Mouse (Mus musculus) left cerebral cortex, postnatal 14 days (tissue): ENCODE results near the gene Tnfrsf1a. TPM values are rescaled to one million over a fixed set of nuclear protein-coding genes. Genes with fewer than 3 reads are reported as not detected.

Experiments
- DNase-seq, 2 experiments: peaks; one replicate each; pipeline ENCODE4 v3.0.0; 2021 to 2022; ENCODE audit warnings: low spot score in 2 of 2, mixed read lengths in 1 of 2
- intact Hi-C: fragments of 180-260 bp; cut with DNase I; formaldehyde crosslinking; loops from one replicate; pipeline ENCODE4 v1.15.1; 2025
- total RNA-seq, 2 experiments: library from RNA; stranded (reverse); gene quantifications; 2 replicates each; pipeline ENCODE4 v1.2.3; 2021

Gene Tnfrsf1a
- total RNA-seq, 2 experiments from 2014 or later = 11.5 to 12.3 TPM

DNA sequence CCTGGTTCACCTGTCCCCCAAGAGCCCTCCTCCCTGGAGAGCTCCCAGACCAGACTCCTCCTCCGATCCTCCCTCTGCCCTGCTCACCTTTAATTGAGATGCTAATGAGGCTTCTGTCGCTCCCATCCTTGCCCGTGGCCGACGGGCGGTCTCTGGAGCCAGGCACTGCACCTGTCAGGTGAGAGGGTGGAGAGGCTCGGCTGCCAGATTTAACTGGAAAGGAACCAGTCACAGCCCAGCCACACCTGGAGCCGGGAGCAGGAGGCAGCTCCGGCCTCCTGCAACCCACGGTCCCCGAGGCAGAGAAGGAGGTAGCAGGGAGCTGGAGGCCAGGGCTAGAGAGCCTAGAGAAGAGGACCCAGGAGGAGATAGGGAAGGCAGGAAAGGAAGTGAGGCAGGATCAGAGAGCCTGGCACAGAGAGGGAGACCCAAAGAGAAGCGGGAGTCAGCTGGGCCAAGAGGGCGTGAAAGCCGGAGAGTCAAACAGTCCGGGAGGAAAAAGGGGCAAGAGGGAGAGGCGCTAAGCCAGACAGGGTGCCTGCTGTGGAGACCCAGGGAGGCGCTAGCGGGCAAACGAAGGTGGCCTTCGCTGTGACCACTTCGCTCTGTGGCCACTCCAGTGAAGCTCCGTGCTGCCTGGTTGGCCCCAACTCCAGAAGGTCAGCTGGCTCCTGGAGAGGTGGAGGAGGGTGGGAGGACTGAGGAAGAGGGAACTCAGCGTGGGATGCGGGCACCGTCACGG, 27.9 kb upstream of the Tnfrsf1a start:
- intact Hi-C loops = no loop called here
- no peak for DNase-seq

- intact Hi-C loops = no loop called here
Measured at GRCm38 (mm10) chr6:125322794-125323193, 26.4 kb upstream of the Tnfrsf1a start.

DNA sequence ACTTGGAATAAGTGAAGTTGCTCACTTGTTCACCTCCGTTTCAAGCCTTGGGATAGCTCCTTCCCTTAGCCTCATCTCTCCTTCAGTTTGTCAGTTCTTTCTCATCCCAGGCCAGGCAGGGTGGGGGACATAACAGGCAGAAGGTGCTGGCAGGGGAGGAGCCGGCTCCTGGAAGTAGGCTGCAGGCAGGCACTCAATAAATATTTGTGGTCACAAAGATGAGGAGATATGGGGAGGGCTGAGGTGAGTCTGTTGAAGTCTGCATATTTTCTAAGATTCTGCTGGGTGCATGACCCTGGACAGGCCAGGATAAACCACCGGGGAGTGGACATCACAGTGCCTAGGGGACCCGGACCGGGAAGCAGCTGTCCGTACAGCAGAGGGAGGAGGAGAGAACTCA, 25.6 kb upstream of the Tnfrsf1a start:
- intact Hi-C loops = no loop called here
- no peak for DNase-seq

More at GRCm38 (mm10) chr6:125322794-125323193, 26.4 kb upstream of the Tnfrsf1a start:
- DNase-seq = peak; percentile 24 to 33

DNA sequence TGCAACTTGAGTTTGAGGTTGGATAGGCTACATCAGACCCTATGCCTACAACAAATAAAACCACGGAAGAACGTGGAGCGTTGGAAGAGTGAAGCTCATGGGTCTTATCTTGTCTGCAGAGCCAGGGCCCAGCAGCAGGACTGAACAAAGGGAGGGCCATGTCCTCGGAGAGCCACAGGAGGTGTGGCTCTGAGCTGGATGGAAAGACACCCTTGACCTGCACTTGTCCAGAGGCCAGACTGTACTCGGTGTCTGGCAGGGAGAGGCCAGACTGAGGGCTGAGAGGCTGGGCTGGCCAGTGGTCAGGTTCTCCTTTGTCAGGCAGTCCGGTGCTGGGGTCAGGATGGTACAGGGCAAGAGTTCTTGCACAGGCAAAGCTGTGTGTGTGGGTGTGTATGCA, 23.8 kb upstream of the Tnfrsf1a start:
- intact Hi-C loops = loop anchor here (5.0 kb wide), 1 partner anchor 37 kb away; no protein-coding TSS in a partner anchor
- no peak for DNase-seq

DNA sequence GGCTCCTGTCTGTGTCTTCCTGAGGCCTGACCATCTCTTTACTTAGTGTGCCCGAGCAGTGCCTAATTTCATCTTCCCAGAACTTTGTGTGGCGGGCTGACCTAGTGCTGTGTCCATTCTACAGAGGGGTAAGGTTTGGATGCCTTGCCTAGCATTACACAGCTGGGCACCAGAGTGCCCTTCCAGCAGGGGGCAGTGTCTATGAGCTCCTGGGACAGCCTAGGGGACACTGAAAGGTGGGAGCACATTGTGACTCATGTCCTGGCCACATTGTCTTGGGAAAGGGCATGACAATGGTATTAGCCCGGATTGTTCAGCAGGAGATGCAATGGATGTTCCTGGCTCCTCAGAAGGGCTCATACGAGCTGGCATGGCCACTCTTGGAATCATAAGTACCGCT, 20.9 kb upstream of the Tnfrsf1a start:
- intact Hi-C loops = loop anchor here (5.0 kb wide), 1 partner anchor 34 kb away; no protein-coding TSS in a partner anchor
- DNase-seq = no peak

DNA sequence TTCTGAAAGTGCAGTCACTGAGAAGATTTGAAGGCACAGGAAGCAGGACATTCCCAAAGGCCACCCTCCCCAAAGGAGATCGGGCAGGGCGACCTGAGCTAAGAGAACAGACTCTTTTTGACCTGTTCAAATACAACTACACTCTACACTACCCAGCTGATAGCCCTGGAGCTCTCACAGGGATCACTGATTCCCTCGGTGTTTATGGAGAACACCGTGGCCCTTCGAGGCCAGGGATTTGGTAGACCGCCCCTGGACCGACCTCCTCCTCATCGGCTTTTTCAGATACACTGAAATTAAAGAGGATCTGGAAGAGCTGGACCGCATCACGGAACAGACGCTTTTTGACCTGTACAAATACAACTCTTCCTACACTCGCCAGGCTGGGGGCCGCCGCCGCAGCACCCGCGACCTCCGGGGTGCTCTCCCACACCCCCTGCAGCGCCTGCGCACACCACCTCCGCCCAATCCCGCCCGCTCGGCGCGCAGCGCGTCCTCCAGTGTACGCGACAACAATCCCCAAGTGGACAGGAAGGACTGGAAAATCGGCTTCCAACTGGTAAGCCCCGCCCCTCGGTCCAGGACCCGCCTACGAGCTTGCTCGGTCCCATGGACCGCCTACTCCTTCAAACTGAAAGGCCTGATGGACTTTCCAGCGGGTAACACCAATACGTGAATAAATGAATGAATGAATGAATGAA, 18.4 kb upstream of the Tnfrsf1a start:
- intact Hi-C loops = no loop called here

GRCm38 (mm10) chr6:125333112-125333899, 15.9 kb upstream of the Tnfrsf1a start:
- DNase-seq = no peak
- intact Hi-C loops = no loop called here

More for the DNA sequence above, 18.4 kb upstream of the Tnfrsf1a start:
- DNase-seq = peak; percentile 66 to 68

- intact Hi-C loops = no loop called here
- no peak for DNase-seq
Measured at GRCm38 (mm10) chr6:125334356-125334755, 14.8 kb upstream of the Tnfrsf1a start.

DNA sequence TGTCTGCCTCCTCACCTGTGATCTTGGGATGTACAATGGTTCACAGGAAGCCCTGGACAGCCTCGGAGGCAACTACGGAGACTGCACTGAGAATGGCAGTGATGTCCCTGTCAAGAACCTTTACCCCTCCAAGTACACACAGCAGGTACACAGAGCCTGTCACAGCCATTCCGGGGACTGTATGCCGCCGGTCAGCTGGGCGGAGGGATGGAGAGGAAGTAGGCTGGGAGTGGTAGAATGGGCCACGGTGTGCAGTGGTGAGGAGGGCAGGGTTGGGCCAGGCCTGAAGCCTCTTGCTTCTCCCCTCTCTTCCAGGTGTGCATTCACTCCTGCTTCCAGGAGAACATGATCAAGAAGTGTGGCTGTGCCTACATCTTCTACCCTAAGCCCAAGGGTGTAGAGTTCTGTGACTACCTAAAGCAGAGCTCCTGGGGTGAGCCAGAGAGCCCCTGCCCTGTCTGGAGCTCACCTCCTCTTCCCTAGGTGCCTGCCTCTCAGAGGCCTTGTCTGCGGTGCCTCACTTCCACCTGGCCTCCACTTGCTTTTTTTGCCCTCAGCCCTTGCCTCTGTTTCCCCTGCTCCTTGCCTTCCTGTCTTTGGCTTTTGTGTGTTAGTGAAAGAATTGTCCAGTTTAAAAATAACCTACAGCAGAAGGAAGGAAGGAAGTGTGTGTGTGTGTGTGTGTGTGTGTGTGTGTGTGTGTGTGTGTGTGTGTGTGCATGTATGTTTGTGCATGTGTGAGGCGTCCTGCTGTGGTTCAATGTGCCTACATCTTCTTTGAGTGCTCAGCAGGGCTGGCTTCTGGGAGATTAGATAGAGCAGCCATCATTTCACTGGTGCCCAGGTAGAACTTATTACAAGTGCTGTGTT, 10.1 kb upstream of the Tnfrsf1a start:
- no peak for DNase-seq
- intact Hi-C loops = no loop called here

DNA sequence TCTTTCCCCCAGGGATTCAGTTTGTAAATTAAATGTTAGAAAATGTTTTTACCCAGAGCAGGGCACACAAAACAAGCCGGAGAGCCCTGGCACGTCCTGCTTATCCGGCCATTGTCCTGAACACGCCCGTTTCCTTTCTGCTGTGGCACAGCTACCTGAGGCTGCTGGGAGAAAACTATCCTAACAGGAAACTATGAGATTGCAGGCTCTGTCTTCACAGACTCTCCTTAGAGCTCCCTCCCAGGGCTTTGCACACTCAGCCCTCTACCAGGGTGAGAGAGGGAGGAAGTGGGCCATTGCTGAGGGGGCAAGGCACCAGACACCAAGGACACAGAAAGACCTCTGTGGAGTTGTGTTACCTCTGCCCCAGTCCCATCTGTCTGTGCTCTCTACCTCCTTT, 8.9 kb upstream of the Tnfrsf1a start:
- DNase-seq = no peak
- intact Hi-C loops = no loop called here

GRCm38 (mm10) chr6:125342198-125342597, 7.0 kb upstream of the Tnfrsf1a start:
- DNase-seq = no peak
- intact Hi-C loops = no loop called here

- DNase-seq = no peak
- intact Hi-C loops = no loop called here
Measured at GRCm38 (mm10) chr6:125344084-125344483, 5.1 kb upstream of the Tnfrsf1a start.

DNA sequence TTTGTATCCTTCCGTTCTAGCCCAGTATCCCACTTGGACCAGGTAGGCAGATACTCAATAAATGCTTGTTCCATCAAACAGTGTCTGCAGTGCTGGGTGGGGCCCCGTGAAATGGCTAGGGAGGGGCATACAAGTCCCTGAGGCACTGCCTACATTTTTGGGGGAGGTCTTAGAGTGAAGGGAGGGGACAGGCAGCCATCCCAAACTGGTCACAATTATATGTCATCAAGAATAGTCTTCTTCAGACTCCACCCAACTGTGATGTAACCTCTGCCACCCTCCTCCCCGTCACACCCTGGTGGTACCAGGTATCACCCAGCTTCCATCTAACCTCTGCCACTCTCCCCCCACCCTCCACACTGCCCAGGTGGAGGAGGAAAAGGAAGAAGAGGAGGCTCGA, 4.3 kb upstream of the Tnfrsf1a start:
- DNase-seq = no peak
- intact Hi-C loops = no loop called here

- intact Hi-C loops = no loop called here
- no peak for DNase-seq
Measured at GRCm38 (mm10) chr6:125345625-125346024, 3.5 kb upstream of the Tnfrsf1a start.

GRCm38 (mm10) chr6:125346029-125346428, 3.1 kb upstream of the Tnfrsf1a start:
- DNase-seq = no peak
- intact Hi-C loops = no loop called here

- intact Hi-C loops = no loop called here
- no peak for DNase-seq
Measured at GRCm38 (mm10) chr6:125349575-125350230, 541 bp downstream of the Tnfrsf1a start.

DNA sequence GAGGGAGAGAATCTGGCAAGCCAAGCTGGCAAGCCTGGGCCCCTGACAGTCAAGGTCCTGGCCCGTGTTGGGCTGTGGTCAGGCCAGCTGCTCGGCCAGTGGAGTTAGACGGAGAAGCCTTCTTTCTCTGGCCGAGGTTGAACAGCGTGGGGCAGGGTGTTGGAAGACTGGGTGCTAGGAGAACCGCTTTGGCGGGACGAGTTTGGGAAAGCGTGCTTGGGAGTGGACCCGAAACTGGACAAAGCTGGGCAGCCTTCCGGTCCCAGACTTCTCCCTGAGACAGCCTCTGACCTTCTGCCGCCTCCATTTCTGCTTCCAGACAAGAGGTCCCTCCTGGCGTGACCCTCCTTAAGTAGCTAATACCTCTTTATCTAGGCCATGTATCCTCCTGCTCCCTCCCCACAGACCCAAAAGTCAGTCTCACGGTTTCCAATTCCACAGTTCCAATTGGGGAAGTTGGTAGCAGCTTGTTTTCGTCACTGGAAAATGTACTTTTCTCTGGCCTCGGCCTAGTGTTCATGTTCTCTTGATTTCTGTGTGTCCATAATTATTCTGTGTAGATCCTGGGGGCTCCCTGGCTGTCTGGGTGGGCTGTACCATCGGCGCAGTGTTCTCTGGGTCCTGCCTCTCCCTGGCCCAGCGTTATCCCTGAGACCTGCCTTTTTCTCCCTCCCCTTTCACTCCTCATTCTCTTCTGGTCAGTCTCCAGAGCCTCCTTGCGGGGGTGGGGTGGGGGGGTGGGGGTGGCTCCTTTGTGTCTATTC, 1.3 kb downstream of the Tnfrsf1a start:
- intact Hi-C loops = no loop called here
- no peak for DNase-seq

- DNase-seq = no peak
- intact Hi-C loops = no loop called here
Measured at GRCm38 (mm10) chr6:125350995-125351324, 1.8 kb downstream of the Tnfrsf1a start.
